Mouse (Mus musculus) embryonic facial prominence, embryonic 12.5 days (tissue): ENCODE data around the gene A530064D06Rik. TPM values are rescaled to one million over a fixed set of nuclear protein-coding genes. Genes with fewer than 3 reads are reported as not detected.
"Not testable (repeated sequence)": the region's sequence is repeated elsewhere in the genome, so short reads cannot be mapped to it uniquely, and the experiment has no call there.

Source experiments
- ATAC-seq: fragments of 200-750 bp; cut with Nextera tagmentation; 2 replicates; pipeline ENCODE4 v1.8.0; 2017; ENCODE audit not compliant: insufficient number of reproducible peaks, insufficient read depth, low FRiP score, low TSS enrichment
- H3K27ac ChIP-seq: fragments of 300-500 bp; sonication (generic); 2 replicates; pipeline ENCODE4 v1.5.1; 2016; ENCODE audit warnings: mild to moderate bottlenecking
- H3K27me3 ChIP-seq: fragments of 300-500 bp; sonication (generic); 2 replicates; pipeline ENCODE4 v1.6.1; 2016; ENCODE audit warnings: mild to moderate bottlenecking, moderate library complexity
- H3K36me3 ChIP-seq: fragments of 300-500 bp; sonication (generic); 2 replicates; pipeline ENCODE4 v1.6.1; 2016; ENCODE audit warnings: mild to moderate bottlenecking
- H3K4me1 ChIP-seq: fragments of 300-500 bp; sonication (generic); 2 replicates; pipeline ENCODE4 v1.6.1; 2016
- H3K4me2 ChIP-seq: fragments of 300-500 bp; sonication (generic); replicated peaks from 2 replicates; pipeline ENCODE4 v1.6.1; 2016; ENCODE audit warnings: mild to moderate bottlenecking, moderate library complexity
- H3K4me3 ChIP-seq: fragments of 300-500 bp; sonication (generic); 2 replicates; pipeline ENCODE4 v1.5.1; 2016; ENCODE audit warnings: mild to moderate bottlenecking
- H3K9ac ChIP-seq: fragments of 300-500 bp; sonication (generic); 2 replicates; pipeline ENCODE4 v1.6.1; 2016; ENCODE audit warnings: mild to moderate bottlenecking, moderate library complexity
- H3K9me3 ChIP-seq: fragments of 300-500 bp; sonication (generic); 2 replicates; pipeline ENCODE4 v1.6.1; 2016; ENCODE audit warnings: mild to moderate bottlenecking, moderate library complexity
- WGBS: fragments of 180-500 bp; shearing (Covaris S2); methylation state at CpG from one replicate; pipeline ENCODE4 v1.1.7; 2016; 5-methylcytosine and 5-hydroxymethylcytosine counted together
- polyA plus RNA-seq: library from polyadenylated mRNA; unstranded; fragments of >200 nt; fragmentation: Nextera tagmentation; extraction: Ambion mirVana; gene quantifications from 2 replicates; pipeline ENCODE4 v1.2.1, GENCODE M21; 2016

The A530064D06Rik gene
- 0.14 TPM in 1 of 2 replicates, not detected in the other for polyA plus RNA-seq

DNA sequence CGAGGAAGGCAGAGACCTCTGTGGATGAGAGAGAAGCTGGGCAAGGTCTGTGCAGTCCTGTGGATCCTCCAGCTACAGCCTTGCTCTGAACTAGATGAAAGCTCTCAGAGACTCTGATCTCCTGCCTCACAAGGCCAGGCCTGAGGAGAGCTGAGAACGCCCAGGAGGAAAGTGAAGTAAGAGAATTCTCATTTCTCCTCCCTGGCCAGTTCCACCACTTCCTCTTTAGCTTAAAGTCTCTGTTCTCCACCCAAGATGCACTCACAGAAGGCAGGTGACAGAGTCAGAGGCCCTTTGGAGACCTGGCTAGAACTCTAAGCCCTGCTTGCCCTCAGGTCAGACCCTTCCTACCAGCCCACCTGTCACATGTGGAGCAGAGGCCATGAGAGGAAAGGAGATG is at the start of gene A530064D06Rik:
A530064D06Rik (minus strand) TSS at position 173 of the 400 bp plus-strand sequence.
- not testable (repeated sequence) for H3K27me3 ChIP-seq, H3K9ac ChIP-seq, ATAC-seq, H3K4me3 ChIP-seq, H3K4me2 ChIP-seq, H3K36me3 ChIP-seq, H3K27ac ChIP-seq, H3K9me3 ChIP-seq, H3K4me1 ChIP-seq
- WGBS: 70% methylated on average over 2 of the region's 2 CpGs

DNA sequence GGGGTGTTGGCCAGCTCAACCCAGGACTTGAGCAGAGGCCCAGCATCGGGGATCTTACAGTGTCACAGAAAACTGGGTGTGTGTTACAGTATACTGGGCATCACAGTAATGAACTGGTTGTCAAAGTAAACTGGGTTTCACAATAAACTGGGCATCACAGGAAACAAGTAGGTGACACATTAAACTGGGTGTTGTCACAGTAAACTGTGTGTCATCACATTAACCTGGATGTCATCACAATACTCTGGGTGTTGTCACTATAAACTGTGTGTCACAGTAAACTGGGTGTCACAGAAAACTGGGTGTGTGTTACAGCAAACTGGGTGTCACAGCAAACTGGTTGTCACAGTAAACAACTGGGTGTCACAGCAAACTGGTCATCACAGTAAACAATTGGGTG is 48.4 kb upstream of the A530064D06Rik start:
- H3K9ac ChIP-seq: no peak overlapping the region
- no peak overlapping the region for H3K27ac ChIP-seq
- no peak overlapping the region for H3K4me2 ChIP-seq
- no peaks in the 10 kb centered on the region for H3K27me3 ChIP-seq
- no peak for ATAC-seq
- H3K4me1 ChIP-seq: no peaks in the 10 kb centered on the region
- WGBS: 83% methylated on average over 1 of the region's 1 CpGs
- 0 out of 2 replicates have a peak, but pooled peaks cover 4% of the 10 kb centered on the region for H3K9me3 ChIP-seq
- H3K4me3 ChIP-seq: no peak overlapping the region
- H3K36me3 ChIP-seq: no peaks in the 10 kb centered on the region

- no peak overlapping the region for H3K27ac ChIP-seq
- no peak overlapping the region for H3K4me2 ChIP-seq
- no peak overlapping the region for H3K4me3 ChIP-seq
- no peaks in the 10 kb centered on the region for H3K27me3 ChIP-seq
- no peaks in the 10 kb centered on the region for H3K36me3 ChIP-seq
- no peaks in the 10 kb centered on the region for H3K4me1 ChIP-seq
- 72% methylated on average over 5 of the region's 5 CpGs for WGBS
- no peak overlapping the region for H3K9ac ChIP-seq
- ATAC-seq: no peak
- 0 out of 2 replicates have a peak, but pooled peaks cover 4% of the 10 kb centered on the region for H3K9me3 ChIP-seq
These were observed 46.4 kb upstream of the A530064D06Rik start for GRCm38 (mm10) chr17:48213511-48213910.

- Histone ChIP-seq H3K36me3 (no peaks in the 10 kb centered on the region), H3K4me2 (no peak overlapping the region), H3K27me3 (no peaks in the 10 kb centered on the region), H3K27ac (no peak overlapping the region), H3K9ac (no peak overlapping the region), H3K9me3 (no peaks in the 10 kb centered on the region), H3K4me3 (no peak overlapping the region), H3K4me1 (no peaks in the 10 kb centered on the region)
- 92% methylated on average over 12 of the region's 12 CpGs for WGBS
- ATAC-seq: no peak
These were observed 45.5 kb upstream of the A530064D06Rik start for GRCm38 (mm10) chr17:48212596-48212995.

- ATAC-seq: no peak
- Histone ChIP-seq H3K27me3 (no peaks in the 10 kb centered on the region), H3K27ac (no peak overlapping the region), H3K4me2 (no peak overlapping the region), H3K9ac (no peak overlapping the region), H3K4me1 (no peaks in the 10 kb centered on the region), H3K4me3 (no peak overlapping the region), H3K9me3 (peaks cover 20% of the 10 kb centered on the region), H3K36me3 (no peaks in the 10 kb centered on the region)
- WGBS: 94% methylated on average over 12 of the region's 12 CpGs
These were observed 36.0 kb upstream of the A530064D06Rik start for GRCm38 (mm10) chr17:48203086-48203485.

GRCm38 (mm10) chr17:48192366-48192765 is 25.3 kb upstream of the A530064D06Rik start:
- H3K9me3 ChIP-seq: no peaks in the 10 kb centered on the region
- no peak overlapping the region for H3K4me2 ChIP-seq
- H3K27me3 ChIP-seq: no peaks in the 10 kb centered on the region
- no peak overlapping the region for H3K27ac ChIP-seq
- no peaks in the 10 kb centered on the region for H3K36me3 ChIP-seq
- ATAC-seq: no peak
- no peak overlapping the region for H3K9ac ChIP-seq
- no peaks in the 10 kb centered on the region for H3K4me1 ChIP-seq
- 75% methylated on average over 2 of the region's 2 CpGs for WGBS
- H3K4me3 ChIP-seq: no peak overlapping the region

GRCm38 (mm10) chr17:48185252-48185651 is 18.2 kb upstream of the A530064D06Rik start:
- peaks cover 5% of the 10 kb centered on the region; the same call in 1 of the 2 replicates for H3K9me3 ChIP-seq
- H3K9ac ChIP-seq: no peak overlapping the region
- no peak overlapping the region for H3K27ac ChIP-seq
- no peaks in the 10 kb centered on the region for H3K36me3 ChIP-seq
- H3K27me3 ChIP-seq: no peaks in the 10 kb centered on the region
- H3K4me3 ChIP-seq: no peak overlapping the region
- WGBS: 62% methylated on average over 5 of the region's 5 CpGs
- H3K4me2 ChIP-seq: no peak overlapping the region
- no peaks in the 10 kb centered on the region for H3K4me1 ChIP-seq
- no peak for ATAC-seq

- ATAC-seq: no peak
- Histone ChIP-seq H3K27ac (no peak overlapping the region), H3K4me3 (no peak overlapping the region), H3K4me1 (no peaks in the 10 kb centered on the region), H3K9me3 (peaks cover 5% of the 10 kb centered on the region; the same call in 1 of the 2 replicates), H3K27me3 (no peaks in the 10 kb centered on the region), H3K9ac (no peak overlapping the region), H3K4me2 (no peak overlapping the region), H3K36me3 (no peaks in the 10 kb centered on the region)
- WGBS: 60% methylated on average over 1 of the region's 1 CpGs
These were observed 9.5 kb downstream of the A530064D06Rik start for GRCm38 (mm10) chr17:48157382-48158076.

DNA sequence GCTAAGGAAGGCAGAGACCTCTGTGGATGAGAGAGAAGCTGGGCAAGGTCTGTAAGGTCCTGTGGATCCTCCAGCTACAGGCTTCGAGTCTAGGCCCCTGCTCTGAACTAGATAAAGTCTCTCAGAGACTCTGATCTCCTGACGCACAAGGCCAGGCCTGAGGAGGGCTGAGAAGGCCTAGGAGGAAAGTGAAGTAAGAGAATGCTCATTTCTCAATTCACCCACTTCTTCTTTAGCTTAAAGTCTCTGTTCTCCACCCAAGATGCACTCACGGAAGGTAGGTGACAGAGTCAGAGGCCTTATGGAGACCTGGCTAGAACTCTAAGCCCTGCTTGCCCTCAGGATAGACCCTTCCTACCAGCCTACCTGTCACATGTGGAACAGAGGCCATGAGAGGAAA is 21.0 kb downstream of the A530064D06Rik start, which contains the start of gene 9830107B12Rik:
9830107B12Rik (minus strand) TSS at position 149 of the 400 bp plus-strand sequence.
- 80% methylated on average over 3 of the region's 3 CpGs for WGBS
- H3K4me2 ChIP-seq: no peak within 1 kb of the TSS
- no peak within 1 kb of the TSS for H3K4me3 ChIP-seq
- no peak within 1 kb of the TSS for H3K9ac ChIP-seq
- H3K9me3 ChIP-seq: no peaks in the 10 kb centered on the region
- H3K27me3 ChIP-seq: no peaks in the 10 kb centered on the region
- no peaks in the 10 kb centered on the region for H3K36me3 ChIP-seq
- no peaks in the 10 kb centered on the region for H3K4me1 ChIP-seq
- H3K27ac ChIP-seq: no peak within 1 kb of the TSS
- ATAC-seq: no peak

GRCm38 (mm10) chr17:48132810-48133209 is 34.3 kb downstream of the A530064D06Rik start:
- Histone ChIP-seq H3K4me1 (no peaks in the 10 kb centered on the region), H3K4me3 (no peak overlapping the region), H3K9me3 (no peaks in the 10 kb centered on the region), H3K27me3 (no peaks in the 10 kb centered on the region), H3K36me3 (no peaks in the 10 kb centered on the region), H3K4me2 (no peak overlapping the region), H3K9ac (no peak overlapping the region), H3K27ac (no peak overlapping the region)
- no peak for ATAC-seq
- WGBS: 84% methylated on average over 2 of the region's 2 CpGs

DNA sequence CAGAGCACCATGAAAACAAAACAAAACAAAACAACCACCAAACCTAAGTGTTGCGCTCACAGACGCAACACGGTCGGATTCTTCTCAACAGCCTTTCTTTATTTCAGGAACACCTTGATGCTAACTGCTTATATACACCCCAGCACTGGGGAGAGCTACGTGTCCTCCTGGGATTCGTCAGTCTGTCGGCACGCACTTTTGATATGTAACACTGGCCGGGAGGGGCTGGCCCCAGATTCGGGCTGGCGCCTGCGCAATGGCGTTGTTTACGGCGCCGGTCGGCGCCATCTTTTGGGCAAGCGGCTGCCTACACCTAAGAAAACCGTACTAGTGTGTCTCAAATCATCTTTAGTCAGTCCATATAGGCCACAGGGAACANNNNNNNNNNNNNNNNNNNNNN is 46.6 kb downstream of the A530064D06Rik start:
- ATAC-seq: no peak
- WGBS: 90% methylated on average over 20 of the region's 20 CpGs
- no peak overlapping the region for H3K4me2 ChIP-seq
- no peak overlapping the region for H3K27ac ChIP-seq
- no peak overlapping the region for H3K4me3 ChIP-seq
- H3K4me1 ChIP-seq: no peaks in the 10 kb centered on the region
- no peaks in the 10 kb centered on the region for H3K27me3 ChIP-seq
- no peak overlapping the region for H3K9ac ChIP-seq
- no peaks in the 10 kb centered on the region for H3K36me3 ChIP-seq
- H3K9me3 ChIP-seq: no peaks in the 10 kb centered on the region

- Histone ChIP-seq H3K4me3 (no peak overlapping the region), H3K9ac (no peak overlapping the region), H3K36me3 (no peaks in the 10 kb centered on the region), H3K4me2 (no peak overlapping the region), H3K4me1 (no peaks in the 10 kb centered on the region), H3K27ac (no peak overlapping the region), H3K27me3 (no peaks in the 10 kb centered on the region), H3K9me3 (no peaks in the 10 kb centered on the region)
- 23% methylated on average over 3 of the region's 3 CpGs for WGBS
- ATAC-seq: peak; percentile 35; the same call in 1 of the 2 replicates
These were observed 47.4 kb downstream of the A530064D06Rik start for GRCm38 (mm10) chr17:48119656-48120055.
